Mouse (Mus musculus) naive thymus-derived CD4-positive, alpha-beta T cell, adult 2 months (primary cell): ENCODE results near the gene Nck2.

Experiments
- DNase-seq: peaks from one replicate; pipeline ENCODE4 v3.0.0-alpha.2; 2011; ENCODE audit warnings: low read depth

Nck2 gene

GRCm38 (mm10) chr1:43444531-43444930, at the start of gene Nck2:
TSS of gene Nck2 (plus strand) at chr1:43444579.
- DNase-seq = no peak

GRCm38 (mm10) chr1:43395040-43395439, 49.3 kb upstream of the Nck2 start:
- DNase-seq = no peak

- DNase-seq = no peak
Observed at GRCm38 (mm10) chr1:43395799-43396198, 48.6 kb upstream of the Nck2 start.

GRCm38 (mm10) chr1:43396522-43396921, 47.9 kb upstream of the Nck2 start:
- no peak for DNase-seq

- no peak for DNase-seq
Observed at GRCm38 (mm10) chr1:43397096-43397495, 47.3 kb upstream of the Nck2 start.

GRCm38 (mm10) chr1:43398738-43399601, 45.4 kb upstream of the Nck2 start:
- DNase-seq = no peak

GRCm38 (mm10) chr1:43399602-43400216, 44.7 kb upstream of the Nck2 start:
- DNase-seq = no peak

GRCm38 (mm10) chr1:43400655-43401054, 43.7 kb upstream of the Nck2 start:
- no peak for DNase-seq

GRCm38 (mm10) chr1:43403341-43403740, 41.0 kb upstream of the Nck2 start:
- DNase-seq = peak; percentile 81

- no peak for DNase-seq
Observed at GRCm38 (mm10) chr1:43404693-43405678, 39.4 kb upstream of the Nck2 start.

GRCm38 (mm10) chr1:43409019-43409418, 35.4 kb upstream of the Nck2 start:
- no peak for DNase-seq

- DNase-seq = no peak
Observed at GRCm38 (mm10) chr1:43412825-43413224, 31.6 kb upstream of the Nck2 start.

GRCm38 (mm10) chr1:43413298-43413697, 31.1 kb upstream of the Nck2 start:
- no peak for DNase-seq

- no peak for DNase-seq
Observed at GRCm38 (mm10) chr1:43413749-43414148, 30.6 kb upstream of the Nck2 start.

GRCm38 (mm10) chr1:43414228-43414627, 30.2 kb upstream of the Nck2 start:
- DNase-seq = no peak

GRCm38 (mm10) chr1:43414971-43415370, 29.4 kb upstream of the Nck2 start:
- no peak for DNase-seq

- DNase-seq = no peak
Observed at GRCm38 (mm10) chr1:43422969-43423748, 21.2 kb upstream of the Nck2 start.

GRCm38 (mm10) chr1:43426526-43426925, 17.9 kb upstream of the Nck2 start:
- no peak for DNase-seq

- no peak for DNase-seq
Observed at GRCm38 (mm10) chr1:43426993-43427535, 17.3 kb upstream of the Nck2 start.

- DNase-seq = no peak
Observed at GRCm38 (mm10) chr1:43429924-43430876, 14.2 kb upstream of the Nck2 start.
